Mouse (Mus musculus): Measurements from ENCODE around the gene Nisch. TPM values are rescaled to one million over a fixed set of nuclear protein-coding genes. Genes with fewer than 3 reads are reported as not detected.

The Nisch gene
- polyA plus RNA-seq, 1 experiment = 292 TPM

GRCm38 (mm10) chr14:31233070-31233995, 16.6 kb upstream of the Nisch start:
- Histone ChIP-seq H3K4me3 (replicated peaks; ENCODE audit: insufficient read depth, low read depth, low read length) (no peak overlapping the region), H3K4me1 (ENCODE audit: control insufficient read depth, insufficient read depth, low read length) (no peaks in the 10 kb centered on the region), H3K27me3 (ENCODE audit: control insufficient read depth, insufficient read depth, low read length) (no peaks in the 10 kb centered on the region), H3K27ac (ENCODE audit: insufficient read depth, low read length) (no peak overlapping the region)
- no peak for DNase-seq
- TF ChIP-seq CTCF (IDR thresholded peaks at IDR 0.05; ENCODE audit: borderline replicate concordance, insufficient read depth, low read depth, low read length) = no peak
- no peak for TF ChIP-seq POLR2A (IDR thresholded peaks at IDR 0.05; ENCODE audit: borderline replicate concordance, insufficient read depth, low read length)
- 88% methylated on average over 14 of the region's 14 CpGs for WGBS

DNA sequence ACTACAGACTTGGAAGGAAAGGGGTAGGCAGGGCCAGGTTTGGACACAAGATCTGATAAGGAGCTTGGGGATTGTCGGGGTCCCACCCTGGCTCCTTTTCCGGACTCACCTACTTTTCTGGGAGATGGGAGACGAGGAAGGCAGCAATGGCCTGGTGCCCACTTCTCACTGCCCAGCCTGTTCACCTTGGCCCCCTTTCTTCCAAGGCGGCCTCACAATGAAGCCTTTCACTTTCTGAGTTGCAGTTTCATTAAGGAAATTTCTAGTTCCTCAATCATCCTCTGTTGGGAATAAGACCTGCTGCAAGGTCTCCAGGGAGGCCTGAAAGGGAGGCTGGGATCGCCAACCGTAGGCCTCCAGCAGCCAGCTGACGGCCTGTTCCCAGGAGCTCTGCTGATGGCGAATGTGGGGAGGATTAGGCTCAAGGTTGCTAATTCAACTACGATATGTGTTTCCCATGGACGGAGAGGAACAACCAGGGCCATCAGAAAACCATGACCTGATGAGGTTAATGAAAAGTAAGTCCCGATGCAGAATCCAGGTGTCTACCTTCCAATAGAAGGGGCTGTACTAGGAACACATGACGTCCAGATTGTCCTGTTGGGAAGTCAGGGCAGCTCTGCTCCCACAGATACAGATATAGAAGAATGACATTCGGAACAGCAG, 15.8 kb upstream of the Nisch start:
- Histone ChIP-seq H3K4me3 (replicated peaks; ENCODE audit: insufficient read depth, low read depth, low read length) (no peak overlapping the region), H3K27me3 (ENCODE audit: control insufficient read depth, insufficient read depth, low read length) (no peaks in the 10 kb centered on the region), H3K4me1 (ENCODE audit: control insufficient read depth, insufficient read depth, low read length) (no peaks in the 10 kb centered on the region), H3K27ac (ENCODE audit: insufficient read depth, low read length) (no peak overlapping the region)
- no peak for TF ChIP-seq POLR2A (IDR thresholded peaks at IDR 0.05; ENCODE audit: borderline replicate concordance, insufficient read depth, low read length)
- no peak for TF ChIP-seq CTCF (IDR thresholded peaks at IDR 0.05; ENCODE audit: borderline replicate concordance, insufficient read depth, low read depth, low read length)
- WGBS = 85% methylated on average over 13 of the region's 13 CpGs
- no peak for DNase-seq

DNA sequence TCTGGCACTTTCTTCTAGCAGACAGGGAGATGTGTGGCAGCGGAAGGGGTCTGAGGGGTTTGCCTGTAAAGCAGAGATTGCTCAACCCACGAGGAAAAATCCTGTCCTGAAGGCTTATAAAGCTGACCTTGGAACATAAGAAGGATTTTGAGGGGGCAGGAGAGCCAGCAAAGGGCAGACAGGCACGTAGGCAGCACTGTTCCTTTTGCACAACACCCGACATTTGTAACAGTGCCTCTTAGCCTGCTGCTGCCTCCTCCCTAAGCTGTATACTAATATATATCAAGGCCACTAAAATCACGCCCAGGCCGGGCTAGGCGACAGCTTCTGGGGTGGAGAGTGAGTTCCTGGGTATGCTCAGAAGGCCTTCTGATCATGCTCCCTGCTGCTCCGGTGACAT, 13.7 kb upstream of the Nisch start:
- Histone ChIP-seq H3K27ac (ENCODE audit: insufficient read depth, low read length) (no peak overlapping the region), H3K27me3 (ENCODE audit: control insufficient read depth, insufficient read depth, low read length) (no peaks in the 10 kb centered on the region), H3K4me3 (replicated peaks; ENCODE audit: insufficient read depth, low read depth, low read length) (no peak overlapping the region), H3K4me1 (ENCODE audit: control insufficient read depth, insufficient read depth, low read length) (peaks cover 5% of the 10 kb centered on the region; the same call in 1 of the 2 replicates)
- TF ChIP-seq POLR2A (IDR thresholded peaks at IDR 0.05; ENCODE audit: borderline replicate concordance, insufficient read depth, low read length) (no peak), CTCF (IDR thresholded peaks at IDR 0.05; ENCODE audit: borderline replicate concordance, insufficient read depth, low read depth, low read length) (no peak)
- WGBS = 78% methylated on average over 8 of the region's 8 CpGs
- DNase-seq = no peak

DNA sequence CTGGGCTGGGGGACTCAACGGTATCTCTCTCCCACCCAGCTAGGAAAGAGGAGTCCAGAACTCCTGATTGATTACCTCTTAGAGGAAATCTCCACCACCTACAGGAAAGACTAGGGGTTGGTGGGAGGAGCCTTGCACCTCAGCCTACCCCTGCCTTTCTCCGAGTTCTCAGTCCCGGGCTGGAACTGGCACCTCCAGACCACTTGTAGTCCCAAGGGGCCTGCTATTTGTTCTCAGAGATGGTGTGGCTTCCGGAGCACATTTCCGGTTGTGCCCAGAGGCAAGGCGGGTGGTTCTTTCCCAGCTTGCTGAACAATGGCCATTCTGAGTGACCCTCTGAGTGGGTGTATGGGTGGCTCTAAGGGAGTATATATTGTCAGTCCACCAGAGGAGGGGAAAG, 11.5 kb upstream of the Nisch start:
- no peak for DNase-seq
- Histone ChIP-seq H3K4me1 (ENCODE audit: control insufficient read depth, insufficient read depth, low read length) (peaks cover 5% of the 10 kb centered on the region; the same call in 1 of the 2 replicates), H3K27ac (ENCODE audit: insufficient read depth, low read length) (no peak overlapping the region), H3K4me3 (replicated peaks; ENCODE audit: insufficient read depth, low read depth, low read length) (no peak overlapping the region), H3K27me3 (ENCODE audit: control insufficient read depth, insufficient read depth, low read length) (no peaks in the 10 kb centered on the region)
- TF ChIP-seq CTCF (IDR thresholded peaks at IDR 0.05; ENCODE audit: borderline replicate concordance, insufficient read depth, low read depth, low read length) (no peak), POLR2A (IDR thresholded peaks at IDR 0.05; ENCODE audit: borderline replicate concordance, insufficient read depth, low read length) (no peak)
- 70% methylated on average over 6 of the region's 6 CpGs for WGBS

- TF ChIP-seq CTCF (IDR thresholded peaks at IDR 0.05; ENCODE audit: borderline replicate concordance, insufficient read depth, low read depth, low read length) (no peak), POLR2A (IDR thresholded peaks at IDR 0.05; ENCODE audit: borderline replicate concordance, insufficient read depth, low read length) (no peak)
- H3K4me3 ChIP-seq (replicated peaks; ENCODE audit: insufficient read depth, low read depth, low read length) = no peak overlapping the region
- H3K4me1 ChIP-seq (ENCODE audit: control insufficient read depth, insufficient read depth, low read length) = peaks cover 5% of the 10 kb centered on the region; the same call in 1 of the 2 replicates
- 41% methylated on average over 4 of the region's 4 CpGs for WGBS
- DNase-seq = no peak
- H3K27me3 ChIP-seq (ENCODE audit: control insufficient read depth, insufficient read depth, low read length) = no peaks in the 10 kb centered on the region
- no peak overlapping the region for H3K27ac ChIP-seq (ENCODE audit: insufficient read depth, low read length)
These were observed 10.2 kb upstream of the Nisch start for GRCm38 (mm10) chr14:31226978-31227377.

DNA sequence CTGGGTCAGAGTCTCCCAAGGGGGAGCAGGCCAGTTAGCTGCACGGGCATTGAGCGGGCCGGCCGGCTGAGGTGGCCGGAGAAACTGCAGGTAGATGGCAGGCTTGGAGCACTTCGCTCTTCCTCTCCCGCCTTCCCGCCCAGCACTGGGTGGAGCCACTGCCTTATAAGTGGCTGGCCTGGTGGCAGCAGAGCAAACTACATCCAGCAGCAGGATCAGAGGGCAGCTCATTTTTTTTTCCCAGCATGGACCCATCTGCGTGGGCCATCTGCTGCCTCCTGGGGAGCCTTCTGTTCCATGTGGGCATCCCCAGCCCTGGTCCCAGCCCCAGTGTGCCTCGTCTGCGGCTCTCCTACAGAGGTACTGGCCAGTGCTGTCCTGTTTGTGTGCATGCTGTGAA, 920 bp upstream of the Nisch start, which contains the start of gene Sema3g:
Sema3g (plus strand) TSS at position 195 of the 400 bp plus-strand sequence.
- H3K27ac ChIP-seq (ENCODE audit: insufficient read depth, low read length) = peak within 1 kb of the TSS; percentile 51
- WGBS = 3% methylated on average over 11 of the region's 11 CpGs
- peaks cover 17% of the 10 kb centered on the region for H3K4me1 ChIP-seq (ENCODE audit: control insufficient read depth, insufficient read depth, low read length)
- H3K4me3 ChIP-seq (replicated peaks; ENCODE audit: insufficient read depth, low read depth, low read length) = peak within 1 kb of the TSS; percentile 0
- peak; percentile 44; the same call in 1 of the 2 replicates for TF ChIP-seq POLR2A (IDR thresholded peaks at IDR 0.05; ENCODE audit: borderline replicate concordance, insufficient read depth, low read length)
- TF ChIP-seq CTCF (IDR thresholded peaks at IDR 0.05; ENCODE audit: borderline replicate concordance, insufficient read depth, low read depth, low read length) = peak; percentile 71
- no peaks in the 10 kb centered on the region for H3K27me3 ChIP-seq (ENCODE audit: control insufficient read depth, insufficient read depth, low read length)
- peak; percentile 80 to 83 for DNase-seq

DNA sequence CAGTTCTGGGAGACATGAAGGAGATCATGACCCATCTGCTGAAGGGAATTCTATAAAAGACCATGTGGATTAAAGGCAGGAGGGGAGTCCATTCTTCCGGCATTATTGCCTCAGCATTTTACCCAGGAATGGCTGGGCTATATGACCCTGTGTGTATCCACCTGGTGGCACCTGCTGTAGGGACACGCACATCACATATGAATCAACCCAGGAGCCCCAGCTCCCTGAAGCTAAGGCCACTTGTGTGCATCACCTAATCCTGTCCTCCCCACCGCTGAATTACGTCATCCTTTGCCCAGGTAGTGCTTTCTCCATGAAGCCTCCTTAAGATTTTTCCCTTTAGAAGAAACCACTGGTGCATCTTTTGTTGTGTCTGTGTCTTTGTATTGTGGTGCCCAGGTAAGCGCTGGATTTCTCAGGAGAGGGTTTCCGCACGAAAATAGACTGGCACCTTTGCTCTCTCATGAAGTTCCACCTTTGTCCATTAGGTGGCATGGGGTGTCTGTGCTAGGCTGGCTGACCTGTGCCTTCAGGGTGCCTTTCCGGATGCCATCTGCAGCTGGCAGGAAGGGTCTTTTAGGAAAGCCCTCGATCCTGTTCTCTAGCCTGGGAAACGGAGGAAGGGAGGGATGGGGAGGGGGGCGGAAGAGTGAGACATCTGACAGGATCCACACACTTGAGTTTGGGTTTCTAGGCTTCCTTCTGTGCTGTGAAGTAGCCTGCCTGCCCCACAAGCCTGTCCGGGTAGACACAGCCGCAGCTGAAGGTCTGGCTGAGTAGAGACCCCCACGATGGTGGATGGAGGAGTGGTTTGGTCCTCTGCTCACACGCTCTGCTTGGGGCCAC, 1.4 kb downstream of the Nisch start:
- Histone ChIP-seq H3K4me3 (replicated peaks; ENCODE audit: insufficient read depth, low read depth, low read length) (no peak overlapping the region), H3K27me3 (ENCODE audit: control insufficient read depth, insufficient read depth, low read length) (no peaks in the 10 kb centered on the region), H3K4me1 (ENCODE audit: control insufficient read depth, insufficient read depth, low read length) (peaks cover 17% of the 10 kb centered on the region), H3K27ac (ENCODE audit: insufficient read depth, low read length) (no peak overlapping the region)
- TF ChIP-seq POLR2A (IDR thresholded peaks at IDR 0.05; ENCODE audit: borderline replicate concordance, insufficient read depth, low read length) (no peak), CTCF (IDR thresholded peaks at IDR 0.05; ENCODE audit: borderline replicate concordance, insufficient read depth, low read depth, low read length) (peak; percentile 92)
- 16% methylated on average over 15 of the region's 15 CpGs for WGBS
- DNase-seq = peak; percentile 80 to 82
